ENCODE assay signal across 16 mouse cellular contexts in the genomic region with DNA sequence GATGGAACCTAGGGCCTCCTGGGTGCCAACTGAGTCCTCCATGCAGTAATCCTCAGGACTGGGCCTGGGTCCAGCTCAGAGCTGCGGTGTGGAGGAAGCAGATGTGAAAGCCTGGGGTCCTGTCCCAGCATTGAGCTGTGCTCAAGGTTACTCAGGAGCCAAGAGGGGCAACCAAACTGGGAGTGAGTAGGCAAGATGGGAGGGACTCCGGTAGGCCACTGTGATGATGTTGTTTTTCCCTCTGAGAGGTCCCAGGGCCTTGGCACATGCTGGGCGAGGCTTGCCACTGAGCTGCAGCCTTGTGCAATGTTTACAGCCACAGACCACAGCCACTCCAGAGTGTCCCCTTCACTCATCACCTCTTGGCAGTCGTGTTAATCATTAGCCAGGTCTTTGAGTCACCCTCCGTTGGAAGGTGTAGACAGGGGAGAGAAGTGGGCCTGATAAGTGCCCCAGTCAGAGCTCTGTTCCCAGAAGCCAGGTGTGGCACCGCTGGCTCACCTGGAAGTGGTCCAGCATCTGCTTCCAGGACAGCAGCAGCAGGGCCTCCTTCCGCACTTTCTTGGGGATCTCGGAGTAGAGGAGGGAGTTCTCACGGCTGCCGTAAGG. TPM values are rescaled to one million over a fixed set of nuclear protein-coding genes. Genes with fewer than 3 reads are reported as not detected.
DNase-seq lines count a peak whose midpoint lies in the region; ATAC-seq and TF ChIP-seq lines count a peak whose summit lies in the region.
"Had no signal": no experiment of that assay in that cellular context is flagged by ENCODE, and none has a peak within 500 bp of the region (broad histone marks: within the 10 kb centered on the region; RNA-seq: fewer than 3 reads in every experiment).

No protein-coding gene starts in this region.

- no peak for TF ChIP-seq EP300 in liver, postnatal 0 days (IDR thresholded peaks at IDR 0.05; ENCODE audit: low read depth)

- no peak overlapping the region for H3K9ac ChIP-seq in intestine, embryonic 16.5 days (ENCODE audit: low read depth, low read length)
- H3K9ac ChIP-seq in liver, postnatal 0 days (replicated peaks): no peak overlapping the region
- H3K9ac ChIP-seq: midbrain, embryonic 15.5 days had no signal

- H3K36me3 ChIP-seq in intestine, embryonic 16.5 days (ENCODE audit: control insufficient read depth, insufficient read depth, low read length): peaks cover 41% of the 10 kb centered on the region
- peaks cover 69% of the 10 kb centered on the region for H3K36me3 ChIP-seq in liver, postnatal 0 days (replicated peaks; ENCODE audit: insufficient read depth, low read length)

- peak; percentile 98 for ATAC-seq in intestine, embryonic 16.5 days
- ATAC-seq in liver, postnatal 0 days: peak; percentile 92
- ATAC-seq: midbrain, embryonic 15.5 days had no signal

- no peak overlapping the region for H3K4me2 ChIP-seq in intestine, embryonic 16.5 days (ENCODE audit: low read depth, low read length)
- no peak overlapping the region for H3K4me2 ChIP-seq in liver, postnatal 0 days (ENCODE audit: low read depth, low read length)
- H3K4me2 ChIP-seq: midbrain, embryonic 15.5 days had no signal

- 66% methylated on average over 10 of the region's 10 CpGs for WGBS in intestine, embryonic 16.5 days
- 61% methylated on average over 10 of the region's 10 CpGs for WGBS in liver, postnatal 0 days (ENCODE audit: insufficient replicate concordance)

- peaks cover 10% of the 10 kb centered on the region; the same call in 1 of the 2 replicates for H3K4me1 ChIP-seq in intestine, embryonic 16.5 days (ENCODE audit: control insufficient read depth, insufficient read depth, low read length)
- peaks cover 12% of the 10 kb centered on the region for H3K4me1 ChIP-seq in liver, postnatal 0 days (ENCODE audit: insufficient read depth)
- H3K4me1 ChIP-seq: midbrain, embryonic 15.5 days had no signal

- no peak overlapping the region for H3K4me3 ChIP-seq in intestine, embryonic 16.5 days (ENCODE audit: low read length)
- no peak overlapping the region for H3K4me3 ChIP-seq in liver, postnatal 0 days (ENCODE audit: low read depth, low read length)
- H3K4me3 ChIP-seq: heart, adult 2 months; left cerebral cortex, adult 2 months; midbrain, embryonic 15.5 days had no signal

- peak overlapping the region; percentile 50; the same call in 1 of the 2 replicates for H3K27ac ChIP-seq in intestine, embryonic 16.5 days (ENCODE audit: low read length)
- H3K27ac ChIP-seq in liver, postnatal 0 days (ENCODE audit: low read depth): peak overlapping the region; percentile 71
- H3K27ac ChIP-seq: heart, adult 2 months; left cerebral cortex, adult 2 months; midbrain, embryonic 15.5 days had no signal

- H3K27me3 ChIP-seq in intestine, embryonic 16.5 days (replicated peaks; ENCODE audit: control insufficient read depth, insufficient read depth, low read length): no peaks in the 10 kb centered on the region
- H3K27me3 ChIP-seq in liver, postnatal 0 days (ENCODE audit: insufficient read depth, low read length): no peaks in the 10 kb centered on the region
- H3K27me3 ChIP-seq: midbrain, embryonic 15.5 days had no signal

- no peaks in the 10 kb centered on the region for H3K9me3 ChIP-seq in intestine, embryonic 16.5 days (ENCODE audit: control insufficient read depth, low read length)
- H3K9me3 ChIP-seq in liver, postnatal 0 days (ENCODE audit: low read length): no peaks in the 10 kb centered on the region
- H3K9me3 ChIP-seq: midbrain, embryonic 15.5 days had no signal

- DNase-seq in adrenal gland, postnatal 14 days: peak; percentile 2
- DNase-seq in adrenal gland, postnatal 10 days: no peak
- peak; percentile 58 for DNase-seq in liver, postnatal 0 days
- DNase-seq in lung, postnatal 36 days: peak; percentile 93
- no peak for DNase-seq in right cerebral cortex, postnatal 36 days (ENCODE audit: low spot score in 2 of 2)
- DNase-seq in adipocyte (ENCODE audit: low spot score): no peak
- no peak for DNase-seq in left cerebral cortex, postnatal 10 days (ENCODE audit: extremely low spot score in 1 of 2, low spot score in 2 of 2)
- DNase-seq: adrenal gland, adult 8-10 months; cerebellum, postnatal 10 days; heart, adult 2 months; heart, postnatal 10 days; kidney, postnatal 4 days; thymus, postnatal 4 days had no signal

- no peak for TF ChIP-seq CTCF in liver, postnatal 0 days (IDR thresholded peaks at IDR 0.05; ENCODE audit: low read depth)

- intact Hi-C loops in left cerebral cortex, postnatal 10 days (cut with DNase I): no loop called here

RNA-seq across cellular contexts. Expression of gene Dpp9, which starts 12.3 kb away (rescaled TPM):
- 31.5 and 33.4 TPM in 2 replicates for total RNA-seq in adrenal gland, postnatal 14 days (2021)
- 10 to 100 TPM; 28.8 to 30.1 TPM for total RNA-seq in adrenal gland, postnatal 10 days (2021)
- polyA plus RNA-seq in intestine, embryonic 16.5 days (2015; fragmentation: Nextera tagmentation; extraction: Ambion mirVana): 33.5 and 35.1 TPM in 2 replicates
- 10.2 and 12.1 TPM in 2 replicates for polyA plus RNA-seq in liver, postnatal 0 days (2015; fragmentation: Nextera tagmentation; extraction: Ambion mirVana)
- total RNA-seq in left cerebral cortex, postnatal 10 days (2021): 10 to 100 TPM; 43.8 to 44.8 TPM

RNA-seq across cellular contexts. Expression of gene Mydgf, which starts 22.7 kb away (rescaled TPM):
- total RNA-seq in adrenal gland, postnatal 14 days (2021): 61.6 and 63.5 TPM in 2 replicates
- total RNA-seq in adrenal gland, postnatal 10 days (2021): 10 to 100 TPM; 55.6 to 61.9 TPM
- polyA plus RNA-seq in intestine, embryonic 16.5 days (2015; fragmentation: Nextera tagmentation; extraction: Ambion mirVana): 119 and 121 TPM in 2 replicates
- 45.8 and 49.8 TPM in 2 replicates for polyA plus RNA-seq in liver, postnatal 0 days (2015; fragmentation: Nextera tagmentation; extraction: Ambion mirVana)
- 10 to 100 TPM; 49.4 to 51.4 TPM for total RNA-seq in left cerebral cortex, postnatal 10 days (2021)

RNA-seq across cellular contexts. Expression of gene Tnfaip8l1, which starts 44.1 kb away (rescaled TPM):
- total RNA-seq in adrenal gland, postnatal 14 days (2021): 8.2 and 8.6 TPM in 2 replicates
- 10 to 100 TPM in 1 of 2 experiments, 1 to 10 TPM in 1; 9.5 to 11.0 TPM for total RNA-seq in adrenal gland, postnatal 10 days (2021)
- 10.6 and 12.7 TPM in 2 replicates for polyA plus RNA-seq in intestine, embryonic 16.5 days (2015; fragmentation: Nextera tagmentation; extraction: Ambion mirVana)
- 2.8 and 3.3 TPM in 2 replicates for polyA plus RNA-seq in liver, postnatal 0 days (2015; fragmentation: Nextera tagmentation; extraction: Ambion mirVana)
- total RNA-seq in left cerebral cortex, postnatal 10 days (2021): 10 to 100 TPM in 1 of 2 experiments, 1 to 10 TPM in 1; 9.3 to 11.1 TPM

RNA-seq across cellular contexts. Expression of gene Fem1a, which starts 50.2 kb away (rescaled TPM):
- total RNA-seq in adrenal gland, postnatal 14 days (2021): 27.1 and 29.5 TPM in 2 replicates
- total RNA-seq in adrenal gland, postnatal 10 days (2021): 10 to 100 TPM; 27.8 to 38.0 TPM
- 11.7 and 12.8 TPM in 2 replicates for polyA plus RNA-seq in intestine, embryonic 16.5 days (2015; fragmentation: Nextera tagmentation; extraction: Ambion mirVana)
- 5.1 and 5.2 TPM in 2 replicates for polyA plus RNA-seq in liver, postnatal 0 days (2015; fragmentation: Nextera tagmentation; extraction: Ambion mirVana)
- 10 to 100 TPM; 45.4 TPM for total RNA-seq in left cerebral cortex, postnatal 10 days (2021)

Comparison
In these comparisons a context has a peak if more than half of its experiments do, and no peak if none do; other contexts are left out.
1. DNase-seq: peak in adrenal gland, postnatal 14 days (single experiment), liver, postnatal 0 days (single experiment) and lung, postnatal 36 days (single experiment); none in adrenal gland, postnatal 10 days (single experiment), right cerebral cortex, postnatal 36 days (0 of 2), adipocyte (single experiment) and left cerebral cortex, postnatal 10 days (0 of 2).